Mouse (Mus musculus): ENCODE measurements around the gene Jrkl.

Jrkl gene

GRCm38 (mm10) chr9:13245481-13245880, at the start of gene Jrkl:
Gene Jrkl, minus strand, starts transcription at chr9:13245829.
- DNase-seq, result peak; percentile 14

GRCm38 (mm10) chr9:13287482-13287881, 41.9 kb upstream of the Jrkl start:
- DNase-seq, result no peak

DNA sequence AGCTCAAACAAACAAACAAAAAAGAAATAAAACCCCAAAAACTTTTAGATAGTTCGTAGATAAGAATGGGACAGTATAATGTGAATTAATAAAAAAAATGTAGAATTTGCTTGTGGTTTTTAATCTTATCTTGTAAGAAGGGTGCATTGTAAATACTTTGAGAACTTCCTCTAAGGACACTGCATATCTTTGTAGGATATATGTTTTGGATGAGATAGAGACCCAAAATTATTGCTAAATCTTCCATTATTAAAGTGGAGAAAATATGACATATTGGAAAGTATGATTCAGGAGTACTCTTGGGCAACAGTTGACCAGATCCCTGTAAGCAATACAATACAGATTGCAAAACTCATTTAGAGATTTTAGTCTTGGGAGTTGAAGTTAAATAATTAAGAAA, 27.6 kb upstream of the Jrkl start:
- DNase-seq, result no peak

- no peak for DNase-seq
Measured at GRCm38 (mm10) chr9:13260980-13261379, 15.4 kb upstream of the Jrkl start.

GRCm38 (mm10) chr9:13258173-13258572, 12.5 kb upstream of the Jrkl start:
- no peak for DNase-seq

GRCm38 (mm10) chr9:13256726-13257125, 11.1 kb upstream of the Jrkl start:
- no peak for DNase-seq

DNA sequence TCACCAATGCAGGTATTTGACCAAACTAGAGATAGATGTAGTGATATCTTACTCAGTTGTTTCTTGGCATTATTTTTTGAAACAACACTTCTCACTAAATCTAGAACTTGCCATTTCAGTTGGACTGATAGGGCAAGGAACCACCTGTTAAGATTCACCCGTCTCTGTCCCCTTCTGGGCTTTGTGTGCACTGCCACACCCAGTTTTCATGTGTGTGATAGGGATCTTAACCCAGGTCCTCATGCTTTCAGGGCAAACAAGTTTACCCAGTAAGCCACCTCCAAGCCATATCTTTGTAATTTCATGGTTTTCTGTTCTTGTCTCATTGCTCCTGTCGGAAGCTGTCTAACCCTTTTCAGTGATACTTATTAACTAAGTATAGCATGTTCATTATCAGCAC, 5.6 kb upstream of the Jrkl start:
- no peak for DNase-seq

DNA sequence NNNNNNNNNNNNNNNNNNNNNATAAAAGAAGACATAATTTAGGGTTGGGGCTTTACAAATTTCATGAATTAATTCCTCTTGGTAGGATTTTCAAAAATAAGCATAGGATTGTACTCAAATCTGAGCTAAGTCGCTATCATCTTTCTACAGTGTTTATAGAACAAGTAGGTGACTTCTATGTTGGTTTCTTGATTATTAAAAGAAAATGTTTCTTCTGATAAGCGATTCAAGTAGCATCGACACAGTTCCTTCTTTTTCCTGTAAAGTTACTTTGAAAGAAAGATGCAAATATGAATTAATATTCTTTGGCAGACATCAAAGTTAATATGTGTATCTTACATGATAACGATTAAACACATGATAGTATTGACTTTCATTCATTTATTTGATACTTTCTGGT, 2.5 kb upstream of the Jrkl start:
- no peak for DNase-seq

DNA sequence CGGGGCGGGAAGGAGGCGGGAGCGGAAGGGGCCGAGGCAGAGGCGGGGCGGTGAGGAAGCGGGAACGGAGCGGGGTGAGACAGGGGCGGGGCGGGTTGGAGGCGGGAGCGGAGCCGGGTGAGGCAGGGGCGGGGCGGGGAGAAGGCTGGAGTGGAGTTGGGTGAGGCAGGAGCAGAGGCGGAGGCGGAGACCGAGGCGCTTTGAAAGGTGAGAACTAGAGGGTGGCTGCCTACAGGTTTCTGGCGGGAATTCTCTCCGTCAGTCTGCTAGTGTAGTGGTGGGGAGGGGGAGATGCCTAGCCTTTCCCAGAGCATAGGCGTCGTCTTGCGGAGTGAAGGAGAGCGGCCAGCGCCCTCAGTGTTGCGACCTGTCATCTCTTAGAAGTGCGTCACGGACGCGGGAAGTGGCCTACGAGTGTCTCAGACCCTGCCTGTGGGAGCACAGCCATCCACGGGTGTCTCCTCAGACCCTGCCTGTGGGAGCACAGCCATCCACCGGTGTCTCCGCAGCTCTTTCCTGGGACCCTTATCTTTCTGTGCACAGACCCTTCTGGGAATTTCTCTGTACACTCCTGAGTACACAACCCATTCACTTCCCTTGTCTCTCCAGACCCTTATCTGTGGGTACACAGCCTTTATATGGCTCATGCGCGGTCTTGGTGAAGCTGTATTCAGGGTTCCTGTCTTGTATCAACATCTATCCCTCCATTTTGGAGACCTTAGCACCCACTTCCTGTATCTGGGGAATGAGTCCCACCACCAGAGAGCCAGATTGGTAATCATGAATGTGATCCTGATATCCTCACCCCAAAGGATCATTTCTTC, 1.4 kb upstream of the Jrkl start, which contains the start of gene Ccdc82:
Gene Ccdc82, plus strand, starts transcription at position 141 of the 824 bp plus-strand sequence.
- peak; percentile 75 for DNase-seq

DNA sequence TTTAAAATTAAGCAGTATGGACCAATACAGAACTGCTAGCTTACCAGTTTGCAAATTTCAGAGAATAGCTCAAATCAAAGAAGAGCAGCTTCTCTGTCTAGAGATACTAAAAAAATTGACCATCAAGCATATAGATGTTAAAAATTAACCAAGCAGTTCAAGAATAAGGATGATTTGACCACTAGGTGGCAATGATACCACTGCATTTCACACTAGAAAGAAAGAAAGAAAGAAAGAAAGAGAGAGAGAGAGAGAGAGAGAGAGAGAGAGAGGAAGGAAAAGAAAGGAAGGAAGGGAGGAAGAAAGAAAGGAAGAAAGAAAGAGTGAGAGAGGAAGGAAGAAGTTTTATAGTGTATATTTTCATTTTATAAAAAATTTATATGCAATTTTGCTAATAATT, 3.3 kb downstream of the Jrkl start:
- no peak for DNase-seq

DNA sequence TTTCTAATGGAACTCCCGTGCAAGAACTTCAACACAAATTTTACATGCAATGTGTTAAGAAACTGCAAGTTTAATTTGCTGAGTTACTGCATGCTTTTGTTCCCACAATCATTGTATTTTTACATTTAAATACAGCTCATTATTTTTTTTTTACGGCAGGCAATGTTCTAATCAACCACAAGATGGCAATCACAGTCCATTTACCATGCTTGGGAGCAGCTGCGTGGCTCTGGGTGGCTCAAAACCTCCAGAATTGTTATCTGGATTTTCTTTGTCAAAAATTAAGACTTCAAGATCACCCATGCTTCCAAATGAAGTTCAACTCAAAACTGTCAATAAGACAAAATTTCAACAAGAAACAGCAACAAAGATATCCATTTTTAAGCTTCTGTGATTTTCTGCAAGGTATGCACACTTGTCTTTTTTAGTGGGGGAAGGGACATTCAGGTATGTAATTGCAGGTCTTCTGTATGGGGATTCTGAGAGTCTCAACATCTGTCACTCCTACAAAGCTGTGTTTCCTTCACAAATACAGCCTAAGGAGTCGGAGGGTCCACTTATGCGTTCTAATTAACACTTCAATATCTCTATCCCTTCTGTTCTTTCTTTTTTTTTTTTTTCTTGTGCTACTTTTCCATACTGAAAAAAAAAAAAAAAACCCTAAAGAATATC, 13.9 kb downstream of the Jrkl start:
- no peak for DNase-seq

DNA sequence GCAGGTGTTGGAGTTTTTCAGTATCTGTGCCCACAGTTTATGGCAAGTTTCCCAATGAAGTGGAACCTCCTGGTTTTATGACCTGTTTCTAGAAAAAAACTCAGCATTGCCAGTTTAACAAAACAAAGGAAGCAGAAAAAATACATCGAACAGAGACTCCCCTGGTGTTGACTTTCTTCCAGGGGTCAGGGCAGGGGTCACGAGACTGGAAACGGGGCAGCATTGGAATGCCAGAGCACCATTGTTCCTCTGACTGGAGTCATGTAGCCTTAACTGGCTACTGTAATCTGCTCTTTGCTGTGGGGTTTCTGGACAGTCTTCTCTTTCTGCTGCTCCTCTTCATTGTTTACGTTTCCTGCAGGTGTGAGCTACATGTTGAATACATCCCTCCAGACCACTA, 15.1 kb downstream of the Jrkl start:
- no peak for DNase-seq

- DNase-seq, result no peak
Measured at GRCm38 (mm10) chr9:13225872-13226271, 19.8 kb downstream of the Jrkl start.

GRCm38 (mm10) chr9:13206369-13206768, 39.3 kb downstream of the Jrkl start:
- no peak for DNase-seq

DNA sequence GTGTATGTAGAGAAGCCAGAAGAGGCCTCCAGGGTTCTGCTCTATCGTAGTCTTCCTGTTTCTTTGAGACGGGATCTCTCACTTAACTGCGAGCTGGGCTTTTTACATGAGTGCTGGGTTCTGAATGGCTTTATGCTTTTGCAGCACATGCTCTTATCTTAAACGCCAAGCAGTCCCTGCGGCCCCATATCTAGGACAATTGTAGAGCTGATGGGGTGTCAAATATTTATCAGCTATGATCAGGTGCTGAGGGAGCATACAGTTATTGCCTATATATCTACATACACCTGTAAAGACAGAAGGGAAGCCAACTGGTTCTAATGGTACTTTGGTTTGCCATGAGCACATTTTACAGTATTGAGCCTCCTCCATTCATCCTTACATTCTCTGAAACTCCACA, 41.9 kb downstream of the Jrkl start:
- no peak for DNase-seq

DNA sequence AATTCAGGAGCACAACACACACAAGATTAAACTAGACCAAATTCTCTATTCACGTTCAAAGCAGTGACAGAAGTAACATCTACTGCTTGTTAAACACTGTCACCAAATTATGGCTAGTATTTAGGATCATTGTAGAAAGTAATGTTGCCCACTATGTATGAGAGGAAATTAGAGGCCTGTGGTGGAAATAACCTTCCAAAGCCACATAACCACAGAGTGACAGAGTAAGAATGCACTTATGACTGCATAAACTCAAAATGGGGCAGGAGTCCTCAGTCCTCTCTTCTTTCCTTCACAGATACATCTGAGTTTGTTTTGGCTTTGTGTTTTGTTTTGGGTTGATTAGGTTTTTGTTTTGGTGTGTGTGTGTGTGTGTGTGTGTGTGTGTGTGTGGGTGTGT, 42.5 kb downstream of the Jrkl start:
- DNase-seq, result no peak

DNA sequence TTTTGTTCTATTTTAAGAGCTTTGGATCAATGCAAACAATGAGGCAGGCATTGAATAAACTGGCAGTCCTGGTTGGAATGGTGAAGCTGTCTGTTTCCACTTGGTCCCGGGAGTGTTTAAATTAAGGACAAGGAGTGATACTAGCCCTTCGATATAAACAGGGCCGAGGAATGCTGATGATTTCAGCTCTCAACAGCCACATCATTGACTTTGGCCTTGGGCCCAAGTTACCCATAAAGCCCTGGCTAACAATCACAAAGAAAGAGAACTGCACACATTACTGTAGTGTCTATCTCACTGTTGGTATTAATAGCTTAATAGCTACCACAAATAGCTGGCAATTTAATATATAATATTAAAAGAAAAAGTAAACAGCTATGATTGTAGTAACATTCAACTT, 45.5 kb downstream of the Jrkl start:
- DNase-seq, result no peak

DNA sequence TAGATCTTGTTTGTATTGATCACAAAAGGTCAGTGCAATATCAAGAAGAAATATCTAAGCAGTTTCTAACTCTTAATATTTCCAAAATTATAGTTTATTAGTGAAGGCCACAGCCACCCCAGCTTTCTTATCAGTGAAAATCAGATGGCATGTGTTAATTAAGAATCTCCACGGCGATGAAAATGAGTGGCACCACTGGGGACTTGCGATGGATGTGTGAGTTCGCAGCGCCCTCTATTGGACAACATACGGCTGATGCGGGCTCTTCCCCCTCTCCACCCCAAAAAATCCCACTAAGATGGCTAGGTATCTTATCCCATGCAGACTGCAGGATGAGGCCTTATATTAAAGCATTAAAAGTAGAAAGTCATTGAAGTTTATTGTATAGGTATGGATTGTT, 49.9 kb downstream of the Jrkl start:
- DNase-seq, result no peak

DNA sequence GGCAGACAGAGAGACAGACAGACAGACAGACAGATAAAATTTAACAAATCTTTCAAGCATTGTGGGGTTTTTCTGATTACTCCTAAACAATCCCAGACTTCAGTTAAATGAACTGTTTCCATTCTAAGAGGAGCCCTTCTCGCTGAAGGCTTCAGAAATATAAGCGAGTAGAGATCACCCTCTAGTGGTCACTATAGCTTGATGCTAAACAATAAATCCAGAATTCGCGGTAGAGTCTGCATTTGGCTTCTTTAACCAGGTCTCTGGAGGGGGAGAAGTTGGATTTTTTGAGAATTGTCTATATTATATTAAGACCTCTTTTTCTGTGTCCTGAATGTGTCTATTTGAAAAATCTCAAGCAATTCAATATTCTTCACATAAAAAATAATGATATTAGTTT, 50.4 kb downstream of the Jrkl start:
- no peak for DNase-seq

- no peak for DNase-seq
Measured at GRCm38 (mm10) chr9:13194619-13195018, 51.0 kb downstream of the Jrkl start.
